Mouse (Mus musculus): ENCODE measurements at regions not wholly inside any gene's neighbourhood (a gene's known extent, or its start where the extent isn't known, plus 50 kb on each side); places are given as distances from the start of the nearest gene placed in this dataset.

GRCm38 (mm10) chr1:189561831-189562230 is 126.1 kb downstream of the Cenpf start:
- TF ChIP-seq EP300 (IDR thresholded peaks at IDR 0.05; ENCODE audit: low read depth) (no peak), CTCF (IDR thresholded peaks at IDR 0.05; ENCODE audit: low read depth) (no peak)

Data from liver, embryonic 14.5 days (tissue).